Mouse (Mus musculus) liver, embryonic 14.5 days (tissue): ENCODE measurements around the gene Dbn1.

Experiments used
- CTCF ChIP-seq: IDR thresholded peaks from 2 replicates; pipeline ENCODE4 v1.5.1; 2016; ENCODE audit warnings: antibody characterized with exemption, low read depth, control low read depth
- EP300 ChIP-seq: IDR thresholded peaks from 2 replicates; pipeline ENCODE4 v1.6.1; 2016; ENCODE audit warnings: antibody characterized with exemption, low read depth

- no peak for TF ChIP-seq CTCF
- TF ChIP-seq EP300, result no peak
Measured at GRCm38 (mm10) chr13:55430566-55430965, 57.3 kb downstream of the Dbn1 start.
